Mouse (Mus musculus) embryonic facial prominence, embryonic 14.5 days (tissue): ENCODE data around the gene Lysmd1. TPM values are rescaled to one million over a fixed set of nuclear protein-coding genes. Genes with fewer than 3 reads are reported as not detected.

Source experiments
- ATAC-seq: fragments of 200-750 bp; cut with Nextera tagmentation; 2 replicates; pipeline ENCODE4 v1.8.0; 2017; ENCODE audit warnings: low read depth, moderate number of reproducible peaks, moderate TSS enrichment
- DNase-seq: peaks from one replicate; pipeline ENCODE4 v3.0.0-alpha.2; 2015; ENCODE audit warnings: low spot score
- H3K27ac ChIP-seq: fragments of 300-500 bp; sonication (generic); replicated peaks from 2 replicates; pipeline ENCODE4 v1.5.1; 2014; ENCODE audit warnings: low read depth, mild to moderate bottlenecking, low read length, moderate library complexity
- H3K27me3 ChIP-seq: fragments of 300-500 bp; sonication (generic); replicated peaks from 2 replicates; pipeline ENCODE4 v1.6.1; 2014; ENCODE audit warnings: low read length; ENCODE audit not compliant: control insufficient read depth, insufficient read depth
- H3K36me3 ChIP-seq: fragments of 300-500 bp; sonication (generic); 2 replicates; pipeline ENCODE4 v1.6.1; 2014; ENCODE audit warnings: low read length, mixed read lengths; ENCODE audit not compliant: control insufficient read depth, insufficient read depth
- H3K4me1 ChIP-seq: fragments of 300-500 bp; sonication (generic); 2 replicates; pipeline ENCODE4 v1.6.1; 2014; ENCODE audit warnings: antibody characterized with exemption, low read length; ENCODE audit not compliant: control insufficient read depth, insufficient read depth
- H3K4me2 ChIP-seq: fragments of 300-500 bp; sonication (generic); 2 replicates; pipeline ENCODE4 v1.6.1; 2014; ENCODE audit warnings: low read depth, mild to moderate bottlenecking, low read length, moderate library complexity, mixed read lengths
- H3K4me3 ChIP-seq: fragments of 300-500 bp; sonication (generic); 2 replicates; pipeline ENCODE4 v1.5.1; 2014; ENCODE audit warnings: low read depth, mild to moderate bottlenecking, low read length
- H3K9ac ChIP-seq: fragments of 300-500 bp; sonication (generic); 2 replicates; pipeline ENCODE4 v1.6.1; 2014; ENCODE audit warnings: low read depth, mild to moderate bottlenecking, low read length, moderate library complexity, mixed read lengths
- H3K9me3 ChIP-seq: fragments of 300-500 bp; sonication (generic); 2 replicates; pipeline ENCODE4 v1.6.1; 2016; ENCODE audit warnings: low read length; ENCODE audit not compliant: control insufficient read depth
- WGBS: fragments of 180-500 bp; shearing (Covaris S2); extraction: QIAGEN DNeasy Blood & Tissue Kit; methylation state at CpG from one replicate; pipeline ENCODE4 v1.1.7; 2014; 5-methylcytosine and 5-hydroxymethylcytosine counted together
- polyA plus RNA-seq: library from polyadenylated mRNA; unstranded; fragments of >200 nt; fragmentation: Nextera tagmentation; extraction: Ambion mirVana; gene quantifications from 2 replicates; pipeline ENCODE4 v1.2.1, GENCODE M21; 2014

Gene Lysmd1
- polyA plus RNA-seq, 1 experiment from 2014 or later: 13.2 TPM

GRCm38 (mm10) chr3:95172526-95173255 is 38.8 kb downstream of the Lysmd1 start:
- 24% methylated on average over 34 of the region's 84 CpGs for WGBS
- Histone ChIP-seq H3K9ac (peak overlapping the region; percentile 53), H3K27me3 (peaks cover 43% of the 10 kb centered on the region)

GRCm38 (mm10) chr3:95173256-95173949 is 39.5 kb downstream of the Lysmd1 start:
- Histone ChIP-seq H3K27ac (no peak overlapping the region), H3K4me1 (peaks cover 13% of the 10 kb centered on the region), H3K9me3 (no peaks in the 10 kb centered on the region), H3K27me3 (peaks cover 43% of the 10 kb centered on the region), H3K36me3 (peaks cover 51% of the 10 kb centered on the region), H3K9ac (peak overlapping the region; percentile 53), H3K4me2 (peak overlapping the region; percentile 43), H3K4me3 (peak overlapping the region; percentile 27)
- DNase-seq (peak; percentile 41), ATAC-seq (peak; percentile 48)
- 15% methylated on average over 51 of the region's 58 CpGs for WGBS

More at GRCm38 (mm10) chr3:95172526-95173255, 38.8 kb downstream of the Lysmd1 start:
- Histone ChIP-seq H3K4me3 (peak overlapping the region; percentile 27; the same call in 1 of the 2 replicates), H3K4me2 (peak overlapping the region; percentile 43), H3K36me3 (peaks cover 58% of the 10 kb centered on the region), H3K9me3 (no peaks in the 10 kb centered on the region), H3K4me1 (peaks cover 13% of the 10 kb centered on the region), H3K27ac (no peak overlapping the region)
- 0 out of 2 replicates have a peak, but pooled peaks have one; percentile 3 for ATAC-seq
- no peak for DNase-seq

- Histone ChIP-seq H3K4me3 (peak overlapping the region; percentile 27), H3K4me2 (peak overlapping the region; percentile 43), H3K9me3 (no peaks in the 10 kb centered on the region), H3K27me3 (peaks cover 43% of the 10 kb centered on the region), H3K27ac (no peak overlapping the region), H3K4me1 (peaks cover 13% of the 10 kb centered on the region), H3K9ac (0 out of 2 replicates have a peak overlapping the region, but pooled peaks have one; percentile 34), H3K36me3 (peaks cover 44% of the 10 kb centered on the region)
- ATAC-seq: peak; percentile 35
- peak; percentile 82 for DNase-seq
- WGBS: 10% methylated on average over 16 of the region's 16 CpGs
These were observed 40.2 kb downstream of the Lysmd1 start for GRCm38 (mm10) chr3:95174011-95174592.

- 71% methylated on average over 3 of the region's 3 CpGs for WGBS
- no peak overlapping the region for H3K4me3 ChIP-seq
- no peak overlapping the region for H3K9ac ChIP-seq
These were observed 42.6 kb downstream of the Lysmd1 start for GRCm38 (mm10) chr3:95176500-95176899.

GRCm38 (mm10) chr3:95177583-95177982 is 43.7 kb downstream of the Lysmd1 start:
- no peak overlapping the region for H3K4me3 ChIP-seq
- WGBS: 64% methylated on average over 6 of the region's 6 CpGs
- H3K9me3 ChIP-seq: no peaks in the 10 kb centered on the region
- no peak overlapping the region for H3K27ac ChIP-seq
- peaks cover 18% of the 10 kb centered on the region for H3K36me3 ChIP-seq
- H3K4me1 ChIP-seq: peaks cover 13% of the 10 kb centered on the region
- peaks cover 16% of the 10 kb centered on the region for H3K27me3 ChIP-seq
- no peak for ATAC-seq
- H3K9ac ChIP-seq: no peak overlapping the region
- no peak overlapping the region for H3K4me2 ChIP-seq
- no peak for DNase-seq

More at GRCm38 (mm10) chr3:95176500-95176899, 42.6 kb downstream of the Lysmd1 start:
- DNase-seq (no peak), ATAC-seq (no peak)
- no peak overlapping the region for H3K27ac ChIP-seq
- peaks cover 27% of the 10 kb centered on the region for H3K27me3 ChIP-seq
- no peaks in the 10 kb centered on the region for H3K9me3 ChIP-seq
- H3K4me1 ChIP-seq: peaks cover 13% of the 10 kb centered on the region
- H3K36me3 ChIP-seq: peaks cover 21% of the 10 kb centered on the region
- H3K4me2 ChIP-seq: no peak overlapping the region

- Histone ChIP-seq H3K4me2 (no peak overlapping the region), H3K9ac (no peak overlapping the region), H3K4me1 (peaks cover 4% of the 10 kb centered on the region), H3K4me3 (no peak overlapping the region), H3K27me3 (peaks cover 3% of the 10 kb centered on the region), H3K9me3 (no peaks in the 10 kb centered on the region), H3K27ac (no peak overlapping the region), H3K36me3 (peaks cover 19% of the 10 kb centered on the region; the same call in 1 of the 2 replicates)
- no peak for ATAC-seq
- no peak for DNase-seq
- WGBS: 82% methylated on average over 5 of the region's 5 CpGs
These were observed 45.1 kb downstream of the Lysmd1 start for GRCm38 (mm10) chr3:95178948-95179347.

- Histone ChIP-seq H3K27ac (no peak overlapping the region), H3K9ac (no peak overlapping the region), H3K36me3 (peaks cover 27% of the 10 kb centered on the region), H3K4me1 (no peaks in the 10 kb centered on the region), H3K9me3 (no peaks in the 10 kb centered on the region), H3K4me2 (no peak overlapping the region), H3K4me3 (no peak overlapping the region), H3K27me3 (no peaks in the 10 kb centered on the region)
- ATAC-seq (no peak), DNase-seq (no peak)
- WGBS: 60% methylated on average over 3 of the region's 3 CpGs
These were observed 46.0 kb downstream of the Lysmd1 start for GRCm38 (mm10) chr3:95179890-95180289.

GRCm38 (mm10) chr3:95181841-95182240 is 48.0 kb downstream of the Lysmd1 start:
- no peak overlapping the region for H3K27ac ChIP-seq
- 67% methylated on average over 1 of the region's 1 CpGs for WGBS
- no peaks in the 10 kb centered on the region for H3K9me3 ChIP-seq
- H3K4me1 ChIP-seq: no peaks in the 10 kb centered on the region
- peaks cover 40% of the 10 kb centered on the region for H3K36me3 ChIP-seq
- no peak for ATAC-seq
- no peak overlapping the region for H3K4me2 ChIP-seq
- no peak overlapping the region for H3K4me3 ChIP-seq
- no peak for DNase-seq
- no peaks in the 10 kb centered on the region for H3K27me3 ChIP-seq
- H3K9ac ChIP-seq: no peak overlapping the region
